Mouse (Mus musculus) C2C12 (cell line): ENCODE data around the gene Adgrg1.

Experiments
- CTCF ChIP-seq: IDR thresholded peaks from one replicate; pipeline ENCODE4 v1.5.1; 2011; ENCODE audit not compliant: control insufficient read depth, insufficient read depth, insufficient read length
- MAX ChIP-seq: IDR thresholded peaks from one replicate; pipeline ENCODE4 v1.6.1; 2011; ENCODE audit warnings: mild to moderate bottlenecking, control low read depth
- MYOD1 ChIP-seq: IDR thresholded peaks from one replicate; pipeline ENCODE4 v1.6.1; 2011; ENCODE audit warnings: low read depth; ENCODE audit not compliant: control insufficient read depth, insufficient read length
- MYOG ChIP-seq: IDR thresholded peaks from one replicate; pipeline ENCODE4 v1.6.1; 2011; ENCODE audit not compliant: control insufficient read depth, insufficient read length; ENCODE audit errors: extremely low read depth
- USF1 ChIP-seq: IDR thresholded peaks from one replicate; pipeline ENCODE4 v1.6.1; 2011; ENCODE audit warnings: low read depth, mild to moderate bottlenecking, control low read depth, moderate library complexity

- TF ChIP-seq CTCF = no peak
- no peak for TF ChIP-seq MYOG
- TF ChIP-seq USF1 = no peak
- no peak for TF ChIP-seq MYOD1
- TF ChIP-seq MAX = no peak
Measured at GRCm38 (mm10) chr8:94966578-94966977, 8.0 kb upstream of the Adgrg1 start.
